Mouse (Mus musculus): ENCODE results near the gene Aida. TPM values are rescaled to one million over a fixed set of nuclear protein-coding genes. Genes with fewer than 3 reads are reported as not detected.
A peak's percentile ranks its signal among the peaks of the same experiment; 100 is the strongest.
"Not testable (repeated sequence)": the region's sequence is repeated elsewhere in the genome, so short reads cannot be mapped to it uniquely, and the experiment has no call there.

The Aida gene
- total RNA-seq, 2 experiments from 2014 or later = 40.7 to 49.6 TPM

- no peak for DNase-seq (ENCODE audit: low spot score in 2 of 2)
Observed at GRCm38 (mm10) chr1:183312076-183312475, 15.7 kb downstream of the Aida start.

GRCm38 (mm10) chr1:183315783-183316182, 19.4 kb downstream of the Aida start:
- DNase-seq (ENCODE audit: low spot score in 2 of 2) = no peak

DNA sequence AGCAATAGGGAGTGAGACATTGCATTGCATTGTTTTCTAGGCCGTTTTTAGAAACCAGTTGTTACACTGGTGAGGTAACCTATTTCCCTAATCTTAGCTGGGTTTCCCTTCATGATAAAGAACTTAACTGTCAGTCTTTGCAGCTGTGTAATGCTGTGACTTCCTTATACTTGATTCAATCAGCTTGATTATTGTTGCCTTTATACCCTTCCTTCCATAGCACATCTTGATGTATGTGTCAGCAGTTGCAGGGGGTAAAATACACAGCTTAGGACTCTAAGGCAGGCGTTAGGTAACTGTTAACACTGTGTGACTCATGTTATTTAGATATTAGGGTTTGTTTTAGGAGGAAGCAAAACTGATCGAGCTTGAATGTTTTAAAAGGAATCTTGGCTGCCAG, 24.3 kb downstream of the Aida start:
- no peak for DNase-seq (ENCODE audit: low spot score in 2 of 2)

GRCm38 (mm10) chr1:183322496-183322895, 26.1 kb downstream of the Aida start:
- DNase-seq (ENCODE audit: low spot score in 2 of 2) = not testable (repeated sequence)

DNA sequence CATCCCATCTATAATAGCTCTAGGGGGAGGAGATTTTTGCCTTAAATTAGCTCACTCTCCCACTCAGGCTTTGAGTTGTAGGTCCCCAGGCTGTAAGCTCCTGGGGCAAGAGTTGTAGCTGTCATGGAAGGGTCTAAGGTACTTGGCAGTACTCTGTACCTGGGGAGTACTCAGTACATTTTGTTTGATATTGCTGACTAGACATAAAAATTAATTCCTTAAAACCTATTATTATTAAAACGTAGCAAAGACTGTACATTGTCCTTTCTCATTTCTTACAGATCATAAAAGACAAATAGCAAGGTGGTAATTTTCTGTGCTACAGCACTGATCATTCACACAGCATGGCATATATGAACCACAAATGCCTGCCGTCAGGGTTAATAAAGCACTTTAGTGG, 27.5 kb downstream of the Aida start:
- DNase-seq (ENCODE audit: low spot score in 2 of 2) = no peak

DNA sequence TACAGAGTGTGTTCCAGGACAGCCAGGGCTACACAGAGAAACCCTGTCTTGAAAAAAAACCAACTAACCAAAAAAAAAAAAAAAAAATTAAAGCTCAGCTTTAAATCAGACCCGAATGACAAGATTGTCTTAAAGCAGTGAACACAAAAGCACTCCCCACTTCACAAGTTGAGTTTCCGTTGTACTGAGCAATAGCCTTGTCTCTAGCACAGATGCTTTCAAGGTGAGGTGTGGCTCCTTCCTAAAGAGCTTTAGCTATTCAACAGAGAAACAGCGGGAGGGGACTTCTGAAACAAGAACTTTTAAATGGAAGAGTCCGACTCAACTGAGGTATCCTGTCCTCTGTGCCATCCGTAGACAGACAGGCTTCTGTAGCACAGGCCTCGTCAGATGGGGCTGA, 28.0 kb downstream of the Aida start:
- no peak for DNase-seq (ENCODE audit: low spot score in 2 of 2)

DNA sequence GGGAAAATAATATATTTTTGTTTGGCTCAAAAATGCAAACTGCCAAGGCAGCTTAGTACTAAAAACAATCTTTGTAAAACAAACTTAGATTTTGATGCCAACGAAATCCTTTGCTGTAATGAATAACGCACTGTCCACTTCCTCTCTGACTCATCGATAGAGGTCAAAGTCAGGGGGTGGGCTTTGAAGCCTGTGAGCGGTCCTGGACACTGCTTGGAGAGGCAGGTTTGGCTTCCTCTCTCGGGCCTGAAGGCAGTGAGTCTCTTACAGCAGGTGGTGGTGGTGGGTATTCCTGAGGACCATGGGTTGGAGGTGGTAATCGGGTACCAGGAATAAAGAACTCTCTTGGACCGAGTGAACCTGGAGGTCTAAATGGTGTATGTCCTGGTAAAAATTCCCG, 30.8 kb downstream of the Aida start:
- DNase-seq (ENCODE audit: low spot score in 2 of 2) = no peak

DNA sequence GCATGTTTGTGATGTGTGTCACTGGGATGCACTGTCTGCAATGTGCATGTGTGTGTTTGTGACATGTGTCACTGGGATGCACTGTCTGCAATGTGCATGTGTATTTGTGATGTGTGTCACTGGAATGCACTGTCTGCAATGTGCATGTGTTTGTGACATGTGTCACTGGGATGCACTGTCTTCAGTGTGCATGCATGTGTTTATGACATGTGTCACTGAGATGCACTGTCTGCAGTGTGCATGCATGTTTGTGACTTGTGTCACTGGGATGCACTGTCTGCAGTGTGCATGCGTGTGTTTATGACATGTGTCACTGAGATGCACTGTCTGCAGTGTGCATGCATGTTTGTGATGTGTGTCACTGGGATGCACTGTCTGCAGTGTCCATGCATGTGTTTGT, 46.5 kb downstream of the Aida start:
- DNase-seq (ENCODE audit: low spot score in 2 of 2) = not testable (repeated sequence)

DNA sequence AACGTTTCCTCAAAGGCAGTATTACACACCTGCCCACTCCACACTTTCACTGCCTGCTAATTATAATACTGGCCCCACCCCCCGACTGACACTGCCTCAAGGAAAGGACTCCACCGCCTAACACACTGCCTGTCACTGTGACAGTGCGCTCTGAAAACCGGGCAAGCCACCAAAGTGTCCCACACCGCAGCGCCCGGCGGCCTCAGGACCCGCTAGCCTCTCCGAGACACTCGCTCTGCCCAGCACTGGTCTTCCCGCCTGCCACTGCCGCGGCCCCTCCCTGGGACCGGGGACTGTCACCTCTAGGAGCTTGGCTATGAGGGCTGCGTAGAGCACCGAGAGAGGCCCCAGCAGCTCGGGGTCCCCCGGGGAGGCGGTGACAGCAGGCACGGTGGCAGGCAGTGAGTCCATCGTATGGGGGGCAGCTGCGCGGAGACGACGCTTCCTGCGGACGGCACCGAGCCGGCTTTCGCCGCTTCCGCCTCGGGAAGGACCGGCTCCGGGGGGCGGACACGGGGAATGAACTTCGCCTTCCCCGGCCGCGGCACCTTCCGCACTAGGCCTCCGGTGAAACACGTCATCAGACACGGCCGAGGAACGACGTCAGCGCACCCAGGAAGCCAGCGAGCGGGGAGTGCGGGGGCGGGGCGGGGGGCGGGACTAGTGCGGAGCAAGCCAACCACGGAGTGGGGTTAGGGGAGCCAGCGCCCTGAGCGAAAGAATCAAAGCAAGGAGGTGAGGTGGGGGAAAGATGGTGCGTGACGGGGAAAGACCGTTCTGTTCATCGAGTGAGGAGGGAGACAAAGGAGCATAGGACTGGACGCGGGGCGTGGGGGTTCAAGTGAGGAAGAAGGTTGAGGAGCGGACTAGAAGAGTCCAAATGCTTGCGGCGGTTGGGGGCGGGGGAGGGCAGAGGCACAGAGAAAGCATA, 48.8 kb downstream of the Aida start:
- DNase-seq (ENCODE audit: low spot score in 2 of 2) = peak; percentile 82 to 91

GRCm38 (mm10) chr1:183345817-183346195, 49.4 kb downstream of the Aida start:
- no peak for DNase-seq (ENCODE audit: low spot score in 2 of 2)

- DNase-seq (ENCODE audit: low spot score in 2 of 2) = peak; percentile 39 to 57
Observed at GRCm38 (mm10) chr1:183349840-183350239, 53.5 kb downstream of the Aida start.

GRCm38 (mm10) chr1:183358901-183359300, 62.5 kb downstream of the Aida start:
- no peak for DNase-seq (ENCODE audit: low spot score in 2 of 2)

DNA sequence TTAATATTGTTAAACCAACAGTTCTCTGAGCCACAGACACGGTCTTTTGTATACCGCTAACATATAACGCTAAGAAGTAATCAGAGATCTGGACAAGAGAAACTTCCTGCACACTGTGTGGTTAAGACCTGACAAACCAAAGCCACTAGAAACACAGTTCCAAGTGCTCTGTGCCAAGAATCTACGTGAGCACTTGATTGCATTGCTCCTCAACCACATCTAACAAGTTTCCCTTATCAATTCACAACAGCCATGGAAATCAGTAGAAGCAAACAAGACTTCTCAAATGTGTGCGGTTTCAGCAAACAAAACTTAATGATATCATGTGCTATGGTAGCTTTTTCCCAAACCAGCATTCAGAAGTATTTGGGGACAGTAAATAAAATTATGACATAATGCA, 65.9 kb downstream of the Aida start:
- no peak for DNase-seq (ENCODE audit: low spot score in 2 of 2)

DNA sequence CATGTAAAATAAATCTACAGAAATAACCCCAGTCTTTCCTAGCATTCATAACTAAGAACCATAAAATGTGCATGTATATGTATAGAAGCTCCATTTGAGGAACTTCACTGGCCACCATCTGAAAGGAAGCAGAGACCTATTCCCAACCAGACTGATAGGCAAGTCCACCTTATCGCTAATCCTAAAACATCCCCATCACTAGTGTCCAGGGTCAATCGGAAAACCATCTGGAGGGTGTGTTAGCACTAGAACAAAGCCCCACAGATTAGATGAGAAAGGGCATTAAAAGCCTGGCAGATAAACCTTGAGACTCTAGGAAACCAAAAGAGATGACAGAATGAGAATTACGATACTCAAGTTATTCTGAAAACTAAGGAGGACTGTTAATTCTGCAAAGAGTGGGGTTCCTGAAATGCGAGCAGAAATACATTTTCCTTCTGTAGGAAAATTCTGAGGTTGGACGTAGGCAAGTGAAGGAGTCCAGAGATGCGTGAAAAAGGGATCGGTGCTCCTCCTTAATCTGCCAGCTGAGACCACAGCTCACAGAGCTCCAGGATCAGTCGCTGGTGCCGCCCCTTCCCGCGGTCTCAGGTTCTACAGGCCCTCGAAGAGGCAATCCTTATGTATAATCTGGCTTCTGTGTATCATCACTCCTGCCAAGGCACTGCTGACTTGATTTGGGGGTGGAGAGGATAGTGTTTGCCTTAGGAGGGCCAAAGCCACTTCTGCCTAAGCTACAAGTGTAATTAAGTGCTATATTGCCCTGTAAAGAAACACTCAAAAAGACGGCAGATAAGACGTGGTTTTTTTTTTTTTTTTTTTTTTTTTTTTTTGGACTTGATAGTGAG, 66.6 kb downstream of the Aida start:
- no peak for DNase-seq (ENCODE audit: low spot score in 2 of 2)

DNA sequence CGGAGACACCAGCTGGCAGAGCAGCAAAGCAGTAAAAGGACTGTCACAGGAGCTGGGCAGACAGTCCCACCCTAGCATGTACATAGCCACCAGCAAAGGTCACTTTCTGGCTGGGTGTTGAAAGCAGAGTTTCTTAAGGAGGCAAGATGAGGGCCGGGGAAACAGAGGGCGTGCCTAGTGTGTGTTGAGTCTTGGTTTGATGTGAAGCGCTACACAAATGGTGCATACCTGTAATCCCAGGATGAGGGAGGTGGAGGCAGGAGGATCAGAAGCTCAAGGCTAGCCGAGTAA, 67.1 kb downstream of the Aida start:
- DNase-seq (ENCODE audit: low spot score in 2 of 2) = no peak

DNA sequence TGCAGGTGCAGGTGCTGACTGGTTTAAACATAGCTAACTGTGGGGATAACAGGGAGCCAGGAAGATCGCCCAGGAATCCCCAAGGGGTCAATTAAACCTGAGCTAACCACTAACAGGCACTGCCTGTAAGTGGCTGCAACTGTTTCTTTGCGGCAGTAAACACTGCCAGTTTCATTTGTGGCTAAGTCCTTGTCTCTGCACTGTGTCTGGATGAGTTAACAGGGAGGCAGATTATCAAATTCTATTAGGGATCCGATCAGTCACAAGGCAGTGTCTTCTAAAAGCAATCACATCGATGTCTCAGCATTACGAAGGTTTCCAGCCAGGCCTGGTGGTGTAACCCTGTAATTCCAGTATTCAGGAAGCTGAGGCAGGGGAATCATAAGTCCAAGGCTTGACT, 70.0 kb downstream of the Aida start:
- no peak for DNase-seq (ENCODE audit: low spot score in 2 of 2)

DNA sequence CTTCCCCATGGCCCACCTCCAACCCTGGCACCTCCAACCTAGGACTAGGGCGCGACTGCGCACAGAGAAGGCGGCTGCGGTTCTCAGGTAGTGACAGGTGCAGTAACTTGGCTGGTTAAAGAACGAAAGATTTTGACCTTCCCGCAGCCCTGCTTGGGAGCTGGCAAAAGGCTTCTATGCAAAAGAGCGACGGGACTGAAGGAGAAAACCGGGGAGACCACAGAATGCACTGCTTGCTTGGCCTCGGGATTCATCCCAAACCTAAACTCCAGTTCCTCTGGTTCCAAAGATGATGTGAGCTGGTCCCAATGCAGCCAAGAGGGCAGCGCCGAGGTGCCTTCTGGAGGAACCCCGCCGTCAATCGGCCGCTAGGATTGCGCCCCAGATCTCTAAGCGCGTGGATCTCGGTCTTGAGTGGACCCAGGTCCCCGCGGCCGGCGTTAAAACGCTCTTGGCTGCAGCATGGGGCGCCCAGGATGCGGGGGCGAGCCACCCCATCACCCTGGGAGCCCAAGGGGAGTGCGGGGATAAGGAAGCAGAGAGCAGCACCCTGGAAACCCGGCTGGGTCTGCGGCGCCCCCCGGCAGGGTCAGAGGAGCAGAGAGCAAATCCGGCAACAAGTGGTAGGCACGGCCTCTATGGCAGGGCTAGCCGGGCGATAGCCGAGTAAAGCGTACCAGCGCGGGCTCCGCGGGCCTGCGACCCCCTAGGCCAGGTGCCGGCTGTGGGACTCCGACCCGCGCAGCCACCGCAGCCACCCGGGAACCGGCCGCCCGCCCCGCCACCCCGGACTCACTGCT, 72.4 kb downstream of the Aida start:
- DNase-seq (ENCODE audit: low spot score in 2 of 2) = no peak

- DNase-seq (ENCODE audit: low spot score in 2 of 2) = peak; percentile 94 to 98
Observed at GRCm38 (mm10) chr1:183369427-183370014, 73.1 kb downstream of the Aida start, which contains the start of gene Mia3. Gene Mia3, minus strand, starts transcription at chr1:183369553.

DNA sequence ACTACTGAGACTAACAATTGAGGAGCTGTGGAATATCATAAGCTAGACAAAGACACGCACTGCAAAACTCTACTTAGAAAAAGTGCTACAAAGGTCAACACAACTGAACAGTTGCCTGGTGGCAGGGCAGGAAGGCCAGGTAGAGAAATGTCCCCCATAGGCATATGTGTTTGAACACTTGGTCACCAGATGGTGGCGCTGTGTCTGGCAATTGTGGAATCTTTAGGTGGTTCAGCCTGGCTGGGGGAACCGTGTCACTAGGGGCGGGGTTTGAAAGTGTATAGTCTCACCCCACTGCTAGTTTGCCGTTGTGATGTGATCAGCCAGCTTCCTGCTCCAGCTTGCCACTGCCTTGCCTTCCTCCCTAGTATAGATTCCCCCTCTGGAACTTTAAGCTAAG, 78.3 kb downstream of the Aida start:
- no peak for DNase-seq (ENCODE audit: low spot score in 2 of 2)
